Mouse (Mus musculus) right cerebral cortex, postnatal 25 days (tissue): ENCODE data around the gene Rptor.

Experiments used
- DNase-seq: peaks from one replicate; pipeline ENCODE4 v3.0.0; 2022

Gene Rptor

GRCm38 (mm10) chr11:119692911-119693261 lies 90.2 kb downstream of the Rptor start:
- no peak for DNase-seq

GRCm38 (mm10) chr11:119694146-119694860 lies 91.6 kb downstream of the Rptor start:
- DNase-seq, result no peak

GRCm38 (mm10) chr11:119696401-119696800 lies 93.7 kb downstream of the Rptor start:
- DNase-seq, result no peak

GRCm38 (mm10) chr11:119705381-119706066 lies 102.8 kb downstream of the Rptor start:
- no peak for DNase-seq

GRCm38 (mm10) chr11:119707259-119707658 lies 104.6 kb downstream of the Rptor start:
- no peak for DNase-seq

GRCm38 (mm10) chr11:119709239-119709638 lies 106.5 kb downstream of the Rptor start:
- no peak for DNase-seq

GRCm38 (mm10) chr11:119710338-119710737 lies 107.6 kb downstream of the Rptor start:
- no peak for DNase-seq

GRCm38 (mm10) chr11:119710822-119711221 lies 108.1 kb downstream of the Rptor start:
- no peak for DNase-seq

- no peak for DNase-seq
Measured at GRCm38 (mm10) chr11:119715437-119715836, 112.7 kb downstream of the Rptor start.

GRCm38 (mm10) chr11:119715841-119716596 lies 113.3 kb downstream of the Rptor start:
- DNase-seq, result no peak

GRCm38 (mm10) chr11:119718115-119718514 lies 115.4 kb downstream of the Rptor start:
- DNase-seq, result no peak

- DNase-seq, result no peak
Measured at GRCm38 (mm10) chr11:119720101-119721048, 117.7 kb downstream of the Rptor start.

- DNase-seq, result no peak
Measured at GRCm38 (mm10) chr11:119724709-119725108, 122.0 kb downstream of the Rptor start.

GRCm38 (mm10) chr11:119731382-119731781 lies 128.7 kb downstream of the Rptor start:
- no peak for DNase-seq

- no peak for DNase-seq
Measured at GRCm38 (mm10) chr11:119732362-119732761, 129.7 kb downstream of the Rptor start.

- DNase-seq, result no peak
Measured at GRCm38 (mm10) chr11:119732961-119733656, 130.4 kb downstream of the Rptor start.

- no peak for DNase-seq
Measured at GRCm38 (mm10) chr11:119733657-119733990, 130.9 kb downstream of the Rptor start.

GRCm38 (mm10) chr11:119735152-119735551 lies 132.4 kb downstream of the Rptor start:
- DNase-seq, result no peak

- DNase-seq, result peak; percentile 20
Measured at GRCm38 (mm10) chr11:119738990-119739846, 136.5 kb downstream of the Rptor start.

GRCm38 (mm10) chr11:119741401-119741800 lies 138.7 kb downstream of the Rptor start:
- DNase-seq, result no peak

GRCm38 (mm10) chr11:119744436-119744835 lies 141.7 kb downstream of the Rptor start:
- DNase-seq, result no peak
